Mouse (Mus musculus) kidney, embryonic 14.5 days (tissue): ENCODE measurements around the gene Dbndd2. TPM values are rescaled to one million over a fixed set of nuclear protein-coding genes. Genes with fewer than 3 reads are reported as not detected.

ENCODE experiments used
- ATAC-seq: fragments of 200-750 bp; cut with Nextera tagmentation; 2 replicates; pipeline ENCODE4 v1.8.0; 2017; ENCODE audit warnings: moderate number of reproducible peaks, mild to moderate bottlenecking, moderate TSS enrichment, moderate library complexity; ENCODE audit not compliant: low FRiP score, low TSS enrichment
- H3K27ac ChIP-seq: fragments of 300-500 bp; sonication (generic); 2 replicates; pipeline ENCODE4 v1.5.1; 2014; ENCODE audit warnings: low read depth, mild to moderate bottlenecking, low read length, moderate library complexity, mixed read lengths
- H3K27me3 ChIP-seq: fragments of 300-500 bp; sonication (generic); 2 replicates; pipeline ENCODE4 v1.6.1; 2014; ENCODE audit warnings: mild to moderate bottlenecking, low read length; ENCODE audit not compliant: control insufficient read depth, insufficient read depth
- H3K36me3 ChIP-seq: fragments of 300-500 bp; sonication (generic); 2 replicates; pipeline ENCODE4 v1.6.1; 2014; ENCODE audit warnings: low read length, mixed read lengths; ENCODE audit not compliant: control insufficient read depth, insufficient read depth
- H3K4me1 ChIP-seq: fragments of 300-500 bp; sonication (generic); 2 replicates; pipeline ENCODE4 v1.6.1; 2014; ENCODE audit warnings: low read length, mixed read lengths; ENCODE audit not compliant: control insufficient read depth, insufficient read depth
- H3K4me2 ChIP-seq: fragments of 300-500 bp; sonication (generic); replicated peaks from 2 replicates; pipeline ENCODE4 v1.6.1; 2014; ENCODE audit warnings: low read depth, mild to moderate bottlenecking, low read length
- H3K4me3 ChIP-seq: fragments of 300-500 bp; sonication (generic); 2 replicates; pipeline ENCODE4 v1.5.1; 2014; ENCODE audit warnings: mild to moderate bottlenecking, low read length
- H3K9ac ChIP-seq: fragments of 300-500 bp; sonication (generic); 2 replicates; pipeline ENCODE4 v1.6.1; 2014; ENCODE audit warnings: low read depth, mild to moderate bottlenecking, low read length, moderate library complexity
- H3K9me3 ChIP-seq: fragments of 300-500 bp; sonication (generic); 2 replicates; pipeline ENCODE4 v1.6.1; 2016; ENCODE audit warnings: low read length; ENCODE audit not compliant: control insufficient read depth
- WGBS: fragments of 180-500 bp; shearing (Covaris S2); extraction: QIAGEN DNeasy Blood & Tissue Kit; methylation state at CpG from one replicate; pipeline ENCODE4 v1.1.7; 2014; 5-methylcytosine and 5-hydroxymethylcytosine counted together
- polyA plus RNA-seq: library from polyadenylated mRNA; unstranded; fragments of >200 nt; fragmentation: Nextera tagmentation; extraction: Ambion mirVana; gene quantifications from 2 replicates; pipeline ENCODE4 v1.2.1, GENCODE M21; 2014

Gene Dbndd2
- polyA plus RNA-seq, 1 experiment from 2014 or later = 12.4 TPM

DNA sequence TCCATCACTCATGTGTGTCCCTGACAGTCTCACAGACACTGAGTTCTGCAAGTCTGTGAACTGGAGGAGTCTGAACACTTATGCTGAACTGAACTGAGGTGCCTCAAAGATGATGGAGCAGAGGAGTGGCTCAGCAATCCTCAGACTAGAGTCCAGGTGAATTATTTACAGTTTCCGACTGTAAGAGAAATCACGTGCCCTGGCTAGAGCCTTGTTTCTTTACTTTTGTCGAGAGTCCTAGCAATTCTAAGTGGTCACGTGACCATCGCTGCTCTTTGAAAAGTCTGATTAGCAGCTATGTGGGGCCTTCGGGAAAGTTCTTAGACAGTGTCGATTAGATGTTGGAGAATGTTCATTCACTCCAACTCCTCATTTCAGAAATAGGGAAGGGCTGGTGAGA lies 28.0 kb upstream of the Dbndd2 start:
- Histone ChIP-seq H3K4me1 (peaks cover 33% of the 10 kb centered on the region), H3K27me3 (no peaks in the 10 kb centered on the region), H3K36me3 (no peaks in the 10 kb centered on the region), H3K4me3 (no peak overlapping the region), H3K9me3 (no peaks in the 10 kb centered on the region), H3K4me2 (no peak overlapping the region), H3K27ac (peak overlapping the region; percentile 73; the same call in 1 of the 2 replicates), H3K9ac (no peak overlapping the region)
- ATAC-seq = no peak
- 54% methylated on average over 7 of the region's 7 CpGs for WGBS

DNA sequence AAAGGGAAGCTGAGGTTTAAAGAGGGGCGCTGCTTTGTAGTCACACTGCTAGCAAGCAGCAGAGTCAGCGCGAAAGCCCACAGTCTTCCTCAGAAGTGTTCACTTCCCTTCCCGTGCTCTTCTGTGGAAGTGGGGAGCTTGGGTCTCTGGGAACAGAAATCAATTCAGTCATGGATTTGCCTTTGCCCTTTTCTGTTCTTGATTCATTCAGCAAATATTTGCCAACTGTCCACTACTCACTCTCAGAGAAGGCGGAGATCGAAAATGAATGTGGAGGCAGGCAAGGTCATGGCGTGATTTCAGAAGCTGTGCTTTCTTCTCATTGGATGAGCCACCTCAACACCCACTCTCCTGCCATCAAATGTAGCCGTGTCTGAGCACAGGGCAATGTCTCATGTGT lies 27.4 kb upstream of the Dbndd2 start:
- no peak for ATAC-seq
- Histone ChIP-seq H3K9ac (no peak overlapping the region), H3K9me3 (no peaks in the 10 kb centered on the region), H3K36me3 (peaks cover 3% of the 10 kb centered on the region; the same call in 1 of the 2 replicates), H3K4me3 (no peak overlapping the region), H3K4me2 (no peak overlapping the region), H3K27ac (0 out of 2 replicates have a peak overlapping the region, but pooled peaks have one; percentile 47), H3K4me1 (peaks cover 33% of the 10 kb centered on the region), H3K27me3 (no peaks in the 10 kb centered on the region)
- whole genome bisulfite sequencing = 87% methylated on average over 8 of the region's 8 CpGs

DNA sequence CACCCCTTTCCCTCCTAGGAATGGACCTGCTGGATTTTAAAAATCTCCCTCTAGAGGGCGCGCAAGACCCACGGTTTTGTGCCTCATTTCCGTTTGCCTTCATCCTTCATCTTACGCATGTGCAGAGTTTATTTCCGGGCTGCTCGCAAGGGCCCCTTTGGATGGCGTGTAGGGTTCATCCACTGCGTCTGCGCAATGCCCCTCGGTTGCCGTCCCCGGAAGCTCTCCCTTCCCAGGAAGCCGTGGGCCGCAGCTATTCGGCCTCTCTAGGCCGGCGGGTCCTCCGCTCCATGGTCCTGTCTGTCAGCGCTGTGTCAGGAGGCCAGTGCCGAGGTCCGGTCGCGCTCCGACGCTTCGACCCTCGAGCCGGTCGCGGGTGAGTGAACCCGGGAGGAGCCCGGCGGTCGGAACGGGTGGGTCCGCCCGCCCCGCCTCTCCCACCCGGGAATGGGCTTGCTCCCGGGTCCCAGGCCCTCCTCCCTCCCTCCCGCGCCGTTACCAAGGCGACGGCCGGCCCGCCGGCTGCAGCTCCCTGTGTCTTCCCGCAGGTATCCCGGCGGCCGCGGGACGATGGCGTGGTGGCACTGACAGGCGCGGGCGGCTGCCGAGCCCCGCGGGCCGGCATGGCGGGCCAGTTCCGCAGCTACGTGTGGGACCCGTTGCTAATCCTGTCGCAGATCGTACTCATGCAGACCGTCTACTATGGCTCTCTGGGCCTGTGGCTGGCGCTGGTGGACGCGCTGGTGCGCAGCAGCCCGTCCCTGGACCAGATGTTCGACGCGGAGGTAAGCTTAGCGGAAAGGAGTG lies 25.0 kb upstream of the Dbndd2 start, which contains the start of gene Gm20458:
Gene Gm20458, plus strand, starts transcription at position 223 of the 807 bp plus-strand sequence.
- Histone ChIP-seq H3K9ac (peak within 1 kb of the TSS; percentile 79), H3K9me3 (no peaks in the 10 kb centered on the region), H3K36me3 (peaks cover 21% of the 10 kb centered on the region), H3K4me3 (peak within 1 kb of the TSS; percentile 90), H3K4me1 (peaks cover 15% of the 10 kb centered on the region), H3K27ac (peak within 1 kb of the TSS; percentile 76), H3K27me3 (no peaks in the 10 kb centered on the region), H3K4me2 (peak within 1 kb of the TSS; percentile 73)
- peak; percentile 97 for ATAC-seq
- WGBS = under 1% methylated on average over 72 of the region's 79 CpGs

DNA sequence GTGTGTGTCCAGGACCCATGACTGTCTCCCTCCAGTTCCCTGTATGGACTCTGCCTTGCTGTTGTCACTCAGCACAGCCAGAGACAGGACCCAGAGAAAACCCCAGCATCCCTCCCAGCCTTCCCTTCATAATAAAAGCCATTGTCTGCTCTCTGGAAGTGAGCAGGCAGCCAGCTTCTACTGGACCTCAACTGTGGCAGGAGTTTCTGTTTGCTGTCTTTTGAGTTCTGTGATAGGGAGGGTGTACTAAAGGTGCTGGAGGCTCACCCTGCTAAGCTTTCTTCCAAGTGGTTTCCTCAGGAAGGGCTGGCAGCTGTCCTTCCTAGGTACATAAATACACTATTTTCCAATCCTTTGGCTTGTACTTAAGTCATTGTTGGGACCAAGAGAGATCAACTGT lies 20.7 kb upstream of the Dbndd2 start:
- Histone ChIP-seq H3K4me1 (peaks cover 6% of the 10 kb centered on the region; the same call in 1 of the 2 replicates), H3K4me2 (no peak overlapping the region), H3K27me3 (no peaks in the 10 kb centered on the region), H3K27ac (no peak overlapping the region), H3K9ac (no peak overlapping the region), H3K9me3 (no peaks in the 10 kb centered on the region), H3K4me3 (no peak overlapping the region), H3K36me3 (peaks cover 21% of the 10 kb centered on the region)
- no peak for ATAC-seq

DNA sequence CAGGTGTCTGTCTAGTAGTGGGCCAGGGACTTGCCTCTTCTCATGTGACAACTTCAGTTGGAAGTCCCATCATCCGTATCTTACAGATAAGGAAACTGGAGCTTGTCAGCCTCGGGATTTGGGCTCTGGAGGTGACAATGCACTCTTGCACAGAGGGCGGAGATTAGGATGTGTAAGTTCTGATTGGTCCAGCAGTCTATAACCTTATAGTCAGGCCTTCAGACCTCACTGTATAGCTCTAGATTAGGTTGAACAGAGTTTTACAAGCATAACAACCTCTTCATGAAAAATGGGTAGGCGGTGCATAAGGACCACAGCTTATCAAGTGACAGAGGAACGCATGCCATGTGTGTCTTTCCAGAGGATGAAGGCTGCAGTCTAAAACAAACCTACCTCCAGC lies 19.1 kb upstream of the Dbndd2 start:
- Histone ChIP-seq H3K9ac (no peak overlapping the region), H3K27me3 (no peaks in the 10 kb centered on the region), H3K27ac (no peak overlapping the region), H3K4me1 (peaks cover 3% of the 10 kb centered on the region; the same call in 1 of the 2 replicates), H3K36me3 (peaks cover 21% of the 10 kb centered on the region), H3K9me3 (no peaks in the 10 kb centered on the region), H3K4me3 (no peak overlapping the region), H3K4me2 (no peak overlapping the region)
- 83% methylated on average over 5 of the region's 5 CpGs for WGBS
- no peak for ATAC-seq

DNA sequence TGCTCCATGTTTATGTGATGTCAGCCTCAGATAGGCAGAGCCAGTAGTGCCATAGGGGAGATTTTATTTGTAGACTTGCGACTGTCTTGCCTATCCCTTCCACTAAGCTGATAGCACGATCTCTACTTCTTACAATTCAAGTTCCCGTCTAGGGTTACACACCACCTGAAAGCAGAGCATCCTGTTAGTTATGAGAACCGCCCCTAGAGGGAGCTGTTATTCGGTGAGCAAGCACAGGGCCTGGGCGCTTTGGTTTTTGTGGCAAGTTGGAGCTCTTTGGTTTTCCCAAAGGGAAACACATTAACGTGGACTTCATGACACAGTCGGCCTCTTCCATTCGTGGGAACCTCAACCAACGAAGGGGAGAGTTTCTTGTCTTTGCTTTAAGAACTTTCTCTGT lies 15.7 kb upstream of the Dbndd2 start:
- Histone ChIP-seq H3K27me3 (no peaks in the 10 kb centered on the region), H3K9me3 (no peaks in the 10 kb centered on the region), H3K4me3 (no peak overlapping the region), H3K4me2 (no peak overlapping the region), H3K4me1 (no peaks in the 10 kb centered on the region), H3K9ac (no peak overlapping the region), H3K36me3 (peaks cover 8% of the 10 kb centered on the region; the same call in 1 of the 2 replicates), H3K27ac (no peak overlapping the region)
- WGBS = 26% methylated on average over 10 of the region's 10 CpGs
- no peak for ATAC-seq

DNA sequence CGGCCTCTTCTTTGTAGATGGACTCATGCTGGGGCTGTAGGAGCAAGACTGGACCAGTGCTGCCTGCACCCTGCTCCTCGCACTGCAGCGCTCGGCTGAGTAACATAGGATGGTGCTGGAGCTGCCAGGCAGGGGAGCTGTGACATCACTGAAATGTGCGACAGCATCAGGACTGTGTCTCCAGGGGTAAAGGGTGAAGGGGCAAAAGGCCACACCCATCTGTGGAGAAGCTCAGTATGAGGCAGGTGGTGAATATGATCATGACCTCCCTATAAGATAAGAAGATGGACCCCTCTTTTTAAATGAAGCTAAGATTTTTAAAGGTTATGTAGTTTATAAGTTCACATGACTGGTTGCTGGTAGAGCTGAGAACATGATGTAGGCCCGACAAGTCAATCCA lies 12.3 kb upstream of the Dbndd2 start, which contains the start of gene Trp53tg5:
Gene Trp53tg5, minus strand, starts transcription at position 101 of the 400 bp plus-strand sequence.
- Histone ChIP-seq H3K9me3 (no peaks in the 10 kb centered on the region), H3K4me3 (no peak within 1 kb of the TSS), H3K4me1 (no peaks in the 10 kb centered on the region), H3K9ac (no peak within 1 kb of the TSS), H3K27ac (no peak within 1 kb of the TSS), H3K27me3 (no peaks in the 10 kb centered on the region), H3K36me3 (peaks cover 5% of the 10 kb centered on the region; the same call in 1 of the 2 replicates), H3K4me2 (no peak within 1 kb of the TSS)
- WGBS = 84% methylated on average over 6 of the region's 6 CpGs
- no peak for ATAC-seq

DNA sequence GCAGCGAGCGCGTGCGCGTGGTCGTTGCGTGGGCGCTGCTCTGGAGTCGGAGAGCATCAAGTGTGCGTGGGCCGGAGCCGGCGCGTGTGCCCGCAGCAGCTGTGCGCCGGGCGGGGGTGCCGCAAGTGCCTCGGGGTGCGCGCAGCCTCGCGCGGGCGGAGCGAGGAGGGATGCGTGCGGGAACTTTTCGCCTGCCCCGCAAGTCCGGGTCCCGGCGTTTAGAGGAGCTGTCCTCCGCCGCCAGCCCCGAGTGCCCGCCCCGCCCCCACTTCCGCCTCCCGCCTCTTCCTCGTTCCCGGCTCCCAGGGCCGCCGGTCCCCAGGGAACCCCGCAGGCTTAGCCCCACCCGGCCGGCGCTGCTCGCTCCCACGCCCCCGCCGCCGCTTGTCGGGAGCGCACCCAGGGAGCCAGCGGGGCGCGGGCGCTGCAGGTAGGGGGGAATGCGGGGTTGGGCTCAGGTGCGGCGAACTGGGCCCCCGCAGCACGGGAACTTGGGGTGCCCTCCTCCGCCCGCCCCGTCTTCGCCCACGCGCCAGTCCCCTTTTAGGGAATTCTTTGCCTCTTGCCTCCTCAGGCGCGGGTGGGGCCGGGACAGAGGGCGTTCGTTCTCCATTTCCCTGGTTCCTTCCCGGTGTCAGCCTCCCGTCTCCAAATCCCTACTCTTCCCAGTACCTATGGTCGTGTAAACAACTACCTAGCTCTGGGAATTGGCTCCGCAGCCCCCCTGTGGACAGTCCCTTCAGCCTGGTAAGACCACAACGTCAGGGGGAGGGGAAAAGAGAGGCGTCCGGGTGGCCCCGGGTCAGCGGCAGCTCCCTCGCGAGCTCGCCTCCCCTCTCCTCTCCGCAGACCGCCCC lies 580 bp downstream of the Dbndd2 start:
- Histone ChIP-seq H3K4me3 (peak overlapping the region; percentile 79), H3K27ac (no peak overlapping the region), H3K36me3 (no peaks in the 10 kb centered on the region; the same call in 1 of the 2 replicates), H3K9ac (peak overlapping the region; percentile 77), H3K27me3 (peaks cover 10% of the 10 kb centered on the region; the same call in 1 of the 2 replicates), H3K4me2 (peak overlapping the region; percentile 100), H3K9me3 (no peaks in the 10 kb centered on the region), H3K4me1 (peaks cover 10% of the 10 kb centered on the region; the same call in 1 of the 2 replicates)
- peak; percentile 58; the same call in 1 of the 2 replicates for ATAC-seq
- WGBS = under 1% methylated on average over 85 of the region's 90 CpGs
